Mouse (Mus musculus) fat pad, adult 2 months (tissue): ENCODE results near the gene 1110008L16Rik.
"Not testable (repeated sequence)": the region's sequence is repeated elsewhere in the genome, so short reads cannot be mapped to it uniquely, and the experiment has no call there.

Source experiments
- DNase-seq: peaks from one replicate; pipeline ENCODE4 v3.0.0-alpha.2; 2011; ENCODE audit warnings: low read depth, low spot score; ENCODE audit errors: extremely low read depth

The 1110008L16Rik gene

GRCm38 (mm10) chr12:55299336-55299735, at the start of gene 1110008L16Rik:
1110008L16Rik (plus strand) TSS chr12:55299577.
- no peak for DNase-seq

- not testable (repeated sequence) for DNase-seq
Observed at GRCm38 (mm10) chr12:55261950-55262349, 37.4 kb upstream of the 1110008L16Rik start.

- DNase-seq = not testable (repeated sequence)
Observed at GRCm38 (mm10) chr12:55263385-55263784, 36.0 kb upstream of the 1110008L16Rik start.

GRCm38 (mm10) chr12:55272243-55272642, 27.1 kb upstream of the 1110008L16Rik start:
- no peak for DNase-seq

GRCm38 (mm10) chr12:55277583-55277982, 21.8 kb upstream of the 1110008L16Rik start:
- not testable (repeated sequence) for DNase-seq

- no peak for DNase-seq
Observed at GRCm38 (mm10) chr12:55298112-55298511, 1.3 kb upstream of the 1110008L16Rik start.

- DNase-seq = no peak
Observed at GRCm38 (mm10) chr12:55300820-55301351, 1.5 kb downstream of the 1110008L16Rik start.

GRCm38 (mm10) chr12:55301472-55302300, 2.3 kb downstream of the 1110008L16Rik start:
- no peak for DNase-seq

GRCm38 (mm10) chr12:55302485-55303441, 3.4 kb downstream of the 1110008L16Rik start, which contains the start of gene Ppp2r3c:
Ppp2r3c (minus strand) TSS chr12:55302998.
- DNase-seq = peak; percentile 71

GRCm38 (mm10) chr12:55306371-55306770, 7.0 kb downstream of the 1110008L16Rik start:
- DNase-seq = no peak

GRCm38 (mm10) chr12:55307566-55307965, 8.2 kb downstream of the 1110008L16Rik start:
- no peak for DNase-seq

- DNase-seq = no peak
Observed at GRCm38 (mm10) chr12:55308731-55309130, 9.4 kb downstream of the 1110008L16Rik start.

- DNase-seq = no peak
Observed at GRCm38 (mm10) chr12:55309501-55309900, 10.1 kb downstream of the 1110008L16Rik start.

- DNase-seq = no peak
Observed at GRCm38 (mm10) chr12:55311841-55312240, 12.5 kb downstream of the 1110008L16Rik start.

- DNase-seq = no peak
Observed at GRCm38 (mm10) chr12:55313901-55314300, 14.5 kb downstream of the 1110008L16Rik start.

- peak; percentile 42 for DNase-seq
Observed at GRCm38 (mm10) chr12:55315192-55315591, 15.8 kb downstream of the 1110008L16Rik start.

GRCm38 (mm10) chr12:55321642-55322291, 22.4 kb downstream of the 1110008L16Rik start:
- DNase-seq = no peak

GRCm38 (mm10) chr12:55325702-55326101, 26.3 kb downstream of the 1110008L16Rik start:
- no peak for DNase-seq

- DNase-seq = no peak
Observed at GRCm38 (mm10) chr12:55328784-55329183, 29.4 kb downstream of the 1110008L16Rik start.

- no peak for DNase-seq
Observed at GRCm38 (mm10) chr12:55329351-55329750, 30.0 kb downstream of the 1110008L16Rik start.

- no peak for DNase-seq
Observed at GRCm38 (mm10) chr12:55333662-55334061, 34.3 kb downstream of the 1110008L16Rik start.
